Mouse (Mus musculus) mouse embryonic stem cell (cell line): ENCODE results near the gene Gtpbp4.
"Not testable (repeated sequence)": the region's sequence is repeated elsewhere in the genome, so short reads cannot be mapped to it uniquely, and the experiment has no call there.

Source experiments
- in situ Hi-C, 2 experiments: fragments of 300-500 bp; cut with MboI; formaldehyde crosslinking; loops; 1 replicate in 1 of 2; 3 replicates in 1 of 2; pipeline ENCODE4 v1.14.3; 2019 to 2020; ENCODE audit warnings: low sequenced_read_pairs in 2 of 2, low pct_unique_long_range_greater_than_20kb in 1 of 2, mixed read lengths in 1 of 2; ENCODE audit not compliant: unreplicated experiment in 1 of 2

Gene Gtpbp4

GRCm38 (mm10) chr13:8995159-8995989 is 509 bp downstream of the Gtpbp4 start:
- in situ Hi-C loops, result no loop called here

- in situ Hi-C loops, result no loop called here
Observed at GRCm38 (mm10) chr13:8992231-8992630, 3.7 kb downstream of the Gtpbp4 start.

DNA sequence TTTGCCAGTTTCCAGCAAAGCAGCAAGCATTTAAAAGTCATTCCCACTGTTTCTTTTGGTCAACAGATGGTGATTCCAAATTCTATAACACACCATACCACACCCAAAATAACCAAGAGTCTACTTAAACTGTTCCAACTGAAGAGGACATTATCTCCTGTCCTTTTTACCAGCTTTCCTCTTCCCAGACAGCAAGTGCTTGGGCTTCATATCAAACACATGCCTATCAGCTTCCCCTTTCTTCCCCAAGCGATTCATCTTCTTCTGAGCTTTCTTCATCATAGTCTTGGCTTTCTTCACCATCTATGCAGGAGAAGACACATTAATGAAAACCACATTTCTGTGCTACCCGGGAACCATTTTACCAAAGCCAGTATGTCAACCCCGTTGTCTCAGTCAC is 22.9 kb downstream of the Gtpbp4 start:
- in situ Hi-C loops, result no loop called here

DNA sequence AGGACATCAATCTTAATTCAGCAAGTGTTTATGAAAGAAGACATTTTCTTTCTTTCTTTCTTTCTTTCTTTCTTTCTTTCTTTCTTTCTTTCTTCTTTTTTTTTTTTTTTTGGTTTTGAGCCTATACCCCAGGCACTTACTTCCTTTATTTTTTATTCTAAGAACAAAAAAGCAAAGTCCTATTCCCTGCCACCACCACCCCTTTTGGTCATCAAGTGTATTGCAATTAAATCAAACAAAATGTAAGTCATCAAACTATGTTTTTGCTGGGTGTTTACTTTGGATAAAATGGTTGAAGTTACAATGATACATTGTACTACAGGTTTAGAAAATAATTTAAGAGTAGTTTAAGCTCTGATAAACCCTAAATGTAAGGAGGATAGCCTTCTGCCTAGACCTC is 23.5 kb downstream of the Gtpbp4 start:
- in situ Hi-C loops, result no loop called here

GRCm38 (mm10) chr13:8967742-8968141 is 28.1 kb downstream of the Gtpbp4 start:
- in situ Hi-C loops, result no loop called here

- in situ Hi-C loops, result no loop called here
Observed at GRCm38 (mm10) chr13:8965224-8965623, 30.7 kb downstream of the Gtpbp4 start.

DNA sequence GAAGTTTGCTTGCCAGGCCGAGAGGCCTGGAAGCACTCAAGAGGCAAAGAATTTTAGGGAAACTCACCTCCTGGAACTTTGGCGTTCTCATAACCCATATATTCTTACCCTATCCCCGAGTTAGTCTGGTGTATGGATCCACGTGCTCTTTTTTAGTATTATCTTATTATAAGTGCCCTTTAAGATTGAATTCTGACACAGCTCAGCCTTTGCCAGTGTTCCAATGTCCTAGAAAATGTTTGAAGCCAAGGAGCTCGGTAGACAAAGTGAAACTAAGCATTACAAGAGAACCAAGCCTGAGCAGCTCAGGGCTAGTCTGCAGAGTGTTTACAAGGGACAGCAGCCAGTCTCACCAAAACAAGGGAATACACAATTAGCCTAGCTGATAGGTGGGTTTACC is 33.6 kb downstream of the Gtpbp4 start:
- in situ Hi-C loops, result not testable (repeated sequence)

GRCm38 (mm10) chr13:8961128-8961888 is 34.6 kb downstream of the Gtpbp4 start:
- in situ Hi-C loops, result not testable (repeated sequence)

DNA sequence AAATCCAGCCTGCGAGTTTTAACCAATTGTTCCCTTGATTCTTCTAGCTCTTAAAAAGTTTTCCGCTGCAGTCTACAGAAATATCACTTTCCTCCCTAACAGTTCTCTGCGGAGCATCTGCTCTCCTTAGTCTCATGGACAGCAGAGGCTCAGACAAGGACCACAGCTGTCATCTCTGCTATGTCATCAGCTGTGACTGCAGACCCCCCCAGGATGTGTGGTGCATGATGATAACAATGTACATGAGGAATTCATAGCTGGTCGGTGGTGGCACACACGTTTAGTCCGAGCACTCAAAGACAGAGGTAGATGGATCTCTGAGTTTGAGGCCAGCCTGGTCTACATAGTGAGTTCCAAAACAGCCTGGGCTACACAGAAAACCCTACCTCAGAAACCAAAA is 36.3 kb downstream of the Gtpbp4 start:
- in situ Hi-C loops, result not testable (repeated sequence)

- in situ Hi-C loops, result not testable (repeated sequence)
Observed at GRCm38 (mm10) chr13:8959058-8959457, 36.8 kb downstream of the Gtpbp4 start.

GRCm38 (mm10) chr13:8956873-8957272 is 39.0 kb downstream of the Gtpbp4 start:
- in situ Hi-C loops, result not testable (repeated sequence)

DNA sequence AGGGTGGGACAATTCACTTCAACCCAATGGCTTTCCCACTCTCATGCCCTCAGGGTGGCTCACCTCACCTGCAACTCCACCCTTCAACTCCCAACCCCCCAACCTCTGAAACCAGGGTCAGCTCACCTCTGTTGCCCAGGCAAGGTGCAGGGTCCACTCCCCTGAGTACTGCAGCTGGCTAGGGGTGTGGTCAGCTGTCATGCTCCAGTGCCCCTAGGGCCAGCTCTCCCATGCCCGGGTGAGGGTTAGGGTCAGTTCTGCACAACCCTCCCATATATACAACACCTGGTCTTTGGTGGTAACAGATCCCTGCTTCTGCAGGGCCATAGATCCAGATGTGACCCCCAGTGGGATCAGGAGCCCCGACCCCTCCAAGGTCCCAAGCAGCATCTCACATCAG is 40.8 kb downstream of the Gtpbp4 start:
- in situ Hi-C loops, result not testable (repeated sequence)

DNA sequence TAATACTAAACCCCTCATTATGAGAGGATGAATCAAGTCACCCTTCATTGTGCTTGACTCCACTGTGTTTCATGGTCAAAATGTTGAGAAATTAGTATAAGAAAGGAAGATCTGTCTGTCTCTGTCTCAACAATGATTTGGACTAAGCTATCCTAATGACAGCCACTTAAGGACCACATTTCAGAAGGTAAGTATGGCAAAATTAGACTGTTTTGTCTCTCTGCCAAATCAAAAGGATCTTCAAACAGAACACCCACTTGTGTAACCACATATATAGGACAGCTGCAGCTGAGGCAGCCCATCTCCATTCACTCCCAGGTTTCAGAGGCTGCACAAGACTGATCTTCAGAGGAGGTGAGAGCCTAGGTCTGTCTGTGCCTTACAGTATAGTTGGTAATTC is 43.3 kb downstream of the Gtpbp4 start, which contains the start of gene Idi2:
TSS of gene Idi2 (plus strand) at position 301 of the 400 bp plus-strand sequence.
- in situ Hi-C loops, result not testable (repeated sequence)

DNA sequence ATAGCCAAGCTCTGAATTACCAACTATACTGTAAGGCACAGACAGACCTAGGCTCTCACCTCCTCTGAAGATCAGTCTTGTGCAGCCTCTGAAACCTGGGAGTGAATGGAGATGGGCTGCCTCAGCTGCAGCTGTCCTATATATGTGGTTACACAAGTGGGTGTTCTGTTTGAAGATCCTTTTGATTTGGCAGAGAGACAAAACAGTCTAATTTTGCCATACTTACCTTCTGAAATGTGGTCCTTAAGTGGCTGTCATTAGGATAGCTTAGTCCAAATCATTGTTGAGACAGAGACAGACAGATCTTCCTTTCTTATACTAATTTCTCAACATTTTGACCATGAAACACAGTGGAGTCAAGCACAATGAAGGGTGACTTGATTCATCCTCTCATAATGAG is 47.8 kb downstream of the Gtpbp4 start, which contains the start of gene Gm9745:
TSS of gene Gm9745 (minus strand) at position 101 of the 400 bp plus-strand sequence.
- in situ Hi-C loops, result not testable (repeated sequence)

- in situ Hi-C loops, result not testable (repeated sequence)
Observed at GRCm38 (mm10) chr13:8943828-8944227, 52.1 kb downstream of the Gtpbp4 start.

DNA sequence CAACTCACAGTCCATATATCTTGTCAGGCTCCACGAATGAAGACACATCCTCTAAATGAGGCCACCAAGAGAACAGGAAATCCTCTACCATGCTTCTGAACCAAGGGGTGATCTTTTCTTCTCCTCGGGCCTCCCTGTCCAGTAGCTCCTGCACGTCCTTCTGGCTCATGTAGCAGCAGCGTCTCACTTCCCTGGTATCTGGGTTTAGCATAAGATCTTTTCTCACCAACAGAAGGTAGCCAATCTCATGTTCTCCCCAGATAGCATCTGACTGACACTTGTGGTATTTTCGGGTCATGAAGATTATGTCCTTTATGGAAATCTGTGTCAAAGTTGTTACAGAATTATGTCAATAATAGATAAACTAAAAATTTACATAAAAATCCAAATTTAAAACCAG is 54.2 kb downstream of the Gtpbp4 start:
- in situ Hi-C loops, result not testable (repeated sequence)

DNA sequence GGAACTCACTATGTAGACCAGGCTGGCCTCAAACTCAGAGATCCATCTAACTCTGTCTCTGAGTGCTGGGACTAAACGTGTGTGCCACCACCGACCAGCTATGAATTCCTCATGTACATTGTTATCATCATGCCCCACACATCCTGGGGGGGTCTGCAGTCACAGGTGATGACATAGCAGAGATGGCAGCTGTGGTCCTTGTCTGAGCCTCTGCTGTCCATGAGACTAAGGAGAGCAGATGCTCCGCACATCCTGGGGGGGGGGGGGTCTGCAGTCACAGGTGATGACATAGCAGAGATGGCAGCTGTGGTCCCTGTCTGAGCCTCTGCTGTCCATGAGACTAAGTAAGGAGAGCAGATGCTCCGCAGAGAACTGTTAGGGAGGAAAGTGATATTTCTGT is 54.8 kb downstream of the Gtpbp4 start:
- in situ Hi-C loops, result not testable (repeated sequence)

- in situ Hi-C loops, result not testable (repeated sequence)
Observed at GRCm38 (mm10) chr13:8937611-8938140, 58.2 kb downstream of the Gtpbp4 start.

DNA sequence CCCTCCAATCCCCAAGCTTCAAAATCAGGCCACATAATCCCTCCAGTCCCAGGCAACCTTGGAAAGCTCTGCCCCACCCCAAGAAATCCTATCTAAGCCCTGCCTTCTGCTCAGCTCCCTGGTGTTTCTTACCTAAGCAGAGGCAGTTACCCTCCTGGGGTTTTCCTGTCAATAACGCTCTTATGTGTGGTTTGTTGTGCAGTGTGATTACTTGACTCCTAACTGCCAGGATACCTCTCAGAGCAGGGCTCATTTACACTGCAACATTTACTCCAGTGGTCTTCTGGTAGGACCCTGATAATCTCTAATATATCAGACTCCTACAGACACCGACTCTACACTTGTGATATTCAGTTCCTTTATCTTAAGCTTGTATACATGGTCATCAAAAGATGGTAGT is 62.4 kb downstream of the Gtpbp4 start:
- in situ Hi-C loops, result no loop called here
